Mouse (Mus musculus) thymus, postnatal 4 days (tissue): ENCODE results near the gene P2rx7.

Experiments used
- DNase-seq: peaks from one replicate; pipeline ENCODE4 v3.0.0; 2021

The P2rx7 gene

GRCm38 (mm10) chr5:122695516-122695915 lies 51.8 kb downstream of the P2rx7 start:
- no peak for DNase-seq

GRCm38 (mm10) chr5:122698041-122698700 lies 54.5 kb downstream of the P2rx7 start:
- DNase-seq: peak; percentile 42

- DNase-seq: no peak
Observed at GRCm38 (mm10) chr5:122698701-122699060, 55.0 kb downstream of the P2rx7 start.

- DNase-seq: no peak
Observed at GRCm38 (mm10) chr5:122700109-122700836, 56.6 kb downstream of the P2rx7 start.

- no peak for DNase-seq
Observed at GRCm38 (mm10) chr5:122700837-122701212, 57.1 kb downstream of the P2rx7 start.

- no peak for DNase-seq
Observed at GRCm38 (mm10) chr5:122702156-122702555, 58.4 kb downstream of the P2rx7 start.

GRCm38 (mm10) chr5:122703574-122703973 lies 59.9 kb downstream of the P2rx7 start:
- DNase-seq: no peak

- DNase-seq: no peak
Observed at GRCm38 (mm10) chr5:122704571-122704970, 60.9 kb downstream of the P2rx7 start.

GRCm38 (mm10) chr5:122705174-122705573 lies 61.5 kb downstream of the P2rx7 start:
- DNase-seq: no peak

GRCm38 (mm10) chr5:122706917-122707275 lies 63.2 kb downstream of the P2rx7 start:
- DNase-seq: no peak

- DNase-seq: peak; percentile 88
Observed at GRCm38 (mm10) chr5:122707276-122708181, 63.8 kb downstream of the P2rx7 start, which contains the start of gene P2rx4. TSS of gene P2rx4 (plus strand) at chr5:122707544.

GRCm38 (mm10) chr5:122708819-122709218 lies 65.1 kb downstream of the P2rx7 start:
- DNase-seq: no peak

- no peak for DNase-seq
Observed at GRCm38 (mm10) chr5:122715723-122716122, 72.0 kb downstream of the P2rx7 start.

GRCm38 (mm10) chr5:122716793-122717192 lies 73.1 kb downstream of the P2rx7 start:
- DNase-seq: peak; percentile 40

GRCm38 (mm10) chr5:122718400-122718799 lies 74.7 kb downstream of the P2rx7 start:
- DNase-seq: no peak

GRCm38 (mm10) chr5:122719168-122719567 lies 75.5 kb downstream of the P2rx7 start:
- DNase-seq: peak; percentile 32

- no peak for DNase-seq
Observed at GRCm38 (mm10) chr5:122725453-122725852, 81.7 kb downstream of the P2rx7 start.

GRCm38 (mm10) chr5:122726068-122726467 lies 82.4 kb downstream of the P2rx7 start:
- peak; percentile 67 for DNase-seq

- no peak for DNase-seq
Observed at GRCm38 (mm10) chr5:122726595-122726994, 82.9 kb downstream of the P2rx7 start.

- no peak for DNase-seq
Observed at GRCm38 (mm10) chr5:122727096-122727495, 83.4 kb downstream of the P2rx7 start.

- no peak for DNase-seq
Observed at GRCm38 (mm10) chr5:122730776-122731175, 87.1 kb downstream of the P2rx7 start.

- peak; percentile 91 for DNase-seq
Observed at GRCm38 (mm10) chr5:122731321-122731720, 87.6 kb downstream of the P2rx7 start.

GRCm38 (mm10) chr5:122731991-122732673 lies 88.4 kb downstream of the P2rx7 start:
- peak; percentile 69 for DNase-seq
